Mouse (Mus musculus) intestine, embryonic 15.5 days (tissue): ENCODE measurements around the gene Nkx2-5. TPM values are rescaled to one million over a fixed set of nuclear protein-coding genes. Genes with fewer than 3 reads are reported as not detected.

Experiments used
- ATAC-seq: fragments of 200-750 bp; cut with Nextera tagmentation; 2 replicates; pipeline ENCODE4 v1.8.0; 2017; ENCODE audit warnings: moderate TSS enrichment, moderate library complexity
- H3K27ac ChIP-seq: fragments of 300-500 bp; sonication (generic); 2 replicates; pipeline ENCODE4 v1.5.1; 2015; ENCODE audit warnings: mild to moderate bottlenecking, inconsistent platforms
- H3K27me3 ChIP-seq: fragments of 300-500 bp; sonication (generic); replicated peaks from 2 replicates; pipeline ENCODE4 v1.6.1; 2015; ENCODE audit warnings: inconsistent platforms
- H3K36me3 ChIP-seq: fragments of 300-500 bp; sonication (generic); 2 replicates; pipeline ENCODE4 v1.6.1; 2015; ENCODE audit warnings: inconsistent platforms
- H3K4me1 ChIP-seq: fragments of 300-500 bp; sonication (generic); replicated peaks from 2 replicates; pipeline ENCODE4 v1.6.1; 2015; ENCODE audit warnings: inconsistent platforms
- H3K4me2 ChIP-seq: fragments of 300-500 bp; sonication (generic); replicated peaks from 2 replicates; pipeline ENCODE4 v1.6.1; 2015; ENCODE audit warnings: mild to moderate bottlenecking, inconsistent platforms
- H3K4me3 ChIP-seq: fragments of 300-500 bp; sonication (generic); replicated peaks from 2 replicates; pipeline ENCODE4 v1.5.1; 2015; ENCODE audit warnings: inconsistent platforms
- H3K9ac ChIP-seq: fragments of 300-500 bp; sonication (generic); 2 replicates; pipeline ENCODE4 v1.6.1; 2015; ENCODE audit warnings: inconsistent platforms
- H3K9me3 ChIP-seq: fragments of 300-500 bp; sonication (generic); 2 replicates; pipeline ENCODE4 v1.6.1; 2016; ENCODE audit warnings: inconsistent platforms
- WGBS: fragments of 180-500 bp; shearing (Covaris S2); methylation state at CpG from one replicate; pipeline ENCODE4 v1.1.7; 2015; 5-methylcytosine and 5-hydroxymethylcytosine counted together
- polyA plus RNA-seq: library from polyadenylated mRNA; unstranded; fragments of >200 nt; fragmentation: Nextera tagmentation; extraction: Ambion mirVana; gene quantifications from 2 replicates; pipeline ENCODE4 v1.2.1, GENCODE M21; 2015

Nkx2-5 gene
- polyA plus RNA-seq, 1 experiment from 2014 or later: not detected

DNA sequence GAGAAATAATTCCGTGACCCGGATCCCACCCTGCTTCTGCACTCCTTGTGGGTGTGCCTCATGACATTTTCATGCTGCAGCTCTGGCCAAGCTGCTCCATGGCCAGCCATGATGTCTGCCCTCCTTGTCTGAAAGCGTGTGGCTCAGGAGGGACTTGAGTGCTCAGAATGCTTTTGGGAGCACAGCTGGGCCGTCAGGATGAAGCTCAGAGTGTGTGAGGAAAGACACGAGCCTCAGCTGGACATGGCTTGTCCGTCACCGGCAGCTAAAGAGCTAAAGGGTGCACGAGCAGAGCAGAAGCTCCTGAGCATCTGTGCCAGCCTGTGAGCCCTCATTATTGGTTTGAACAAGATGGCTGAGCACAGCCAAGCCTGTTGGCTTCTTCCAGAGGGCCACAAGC, 28.7 kb upstream of the Nkx2-5 start:
- no peak overlapping the region for H3K4me2 ChIP-seq
- no peak for ATAC-seq
- 70% methylated on average over 8 of the region's 8 CpGs for WGBS
- no peak overlapping the region for H3K27ac ChIP-seq
- no peaks in the 10 kb centered on the region for H3K27me3 ChIP-seq
- no peaks in the 10 kb centered on the region for H3K9me3 ChIP-seq
- no peak overlapping the region for H3K9ac ChIP-seq
- 0 out of 2 replicates have a peak, but pooled peaks cover 3% of the 10 kb centered on the region for H3K4me1 ChIP-seq
- no peak overlapping the region for H3K4me3 ChIP-seq
- no peaks in the 10 kb centered on the region for H3K36me3 ChIP-seq

DNA sequence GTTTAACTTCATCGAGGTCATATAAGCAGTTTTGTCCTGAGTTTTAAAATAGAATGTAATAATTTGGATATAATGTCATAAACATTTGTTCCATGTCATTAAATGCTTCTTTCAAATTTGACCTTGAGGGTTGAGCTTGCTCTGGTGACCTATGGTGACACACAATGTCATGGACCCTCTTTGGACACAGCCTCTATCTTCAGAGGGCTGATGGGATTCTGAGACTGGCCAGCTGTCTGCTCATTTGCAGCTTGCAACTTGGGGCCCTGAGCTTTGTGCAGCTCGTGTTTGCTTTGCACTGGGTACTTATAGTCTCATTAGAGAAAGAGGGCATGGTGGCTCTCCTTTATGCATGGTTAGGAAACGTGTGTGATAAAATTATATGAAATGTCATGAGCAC, 28.1 kb upstream of the Nkx2-5 start:
- H3K27me3 ChIP-seq: no peaks in the 10 kb centered on the region
- no peaks in the 10 kb centered on the region for H3K36me3 ChIP-seq
- no peak overlapping the region for H3K27ac ChIP-seq
- H3K9me3 ChIP-seq: no peaks in the 10 kb centered on the region
- no peak overlapping the region for H3K9ac ChIP-seq
- H3K4me1 ChIP-seq: 0 out of 2 replicates have a peak, but pooled peaks cover 3% of the 10 kb centered on the region
- H3K4me2 ChIP-seq: no peak overlapping the region
- H3K4me3 ChIP-seq: no peak overlapping the region
- ATAC-seq: no peak
- 71% methylated on average over 3 of the region's 3 CpGs for WGBS

DNA sequence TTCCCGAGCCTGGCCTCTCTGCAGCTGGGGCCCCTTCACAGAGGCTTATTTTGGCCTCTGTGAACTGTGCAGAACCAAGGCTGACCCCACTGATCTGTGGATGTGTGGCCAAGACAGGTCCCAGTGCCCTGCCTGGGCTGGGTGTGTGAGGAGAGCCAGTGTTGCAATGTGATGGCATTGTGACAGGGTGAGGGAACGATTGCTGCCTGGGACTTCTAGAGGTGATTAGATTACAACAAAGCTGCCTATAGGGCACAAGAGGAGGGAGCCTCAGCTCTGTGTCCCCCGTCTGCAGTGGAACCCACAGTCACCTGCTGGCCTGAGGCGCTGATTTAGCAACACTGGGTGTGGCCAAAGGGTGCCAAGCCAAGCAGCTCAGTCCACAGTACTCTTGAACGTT, 23.9 kb upstream of the Nkx2-5 start:
- H3K9me3 ChIP-seq: no peaks in the 10 kb centered on the region
- no peak overlapping the region for H3K27ac ChIP-seq
- peak; percentile 51 for ATAC-seq
- 0 out of 2 replicates have a peak, but pooled peaks cover 3% of the 10 kb centered on the region for H3K4me1 ChIP-seq
- no peaks in the 10 kb centered on the region for H3K36me3 ChIP-seq
- H3K9ac ChIP-seq: no peak overlapping the region
- WGBS: 27% methylated on average over 5 of the region's 5 CpGs
- 0 out of 2 replicates have a peak, but pooled peaks cover 3% of the 10 kb centered on the region for H3K27me3 ChIP-seq
- no peak overlapping the region for H3K4me3 ChIP-seq
- H3K4me2 ChIP-seq: no peak overlapping the region

DNA sequence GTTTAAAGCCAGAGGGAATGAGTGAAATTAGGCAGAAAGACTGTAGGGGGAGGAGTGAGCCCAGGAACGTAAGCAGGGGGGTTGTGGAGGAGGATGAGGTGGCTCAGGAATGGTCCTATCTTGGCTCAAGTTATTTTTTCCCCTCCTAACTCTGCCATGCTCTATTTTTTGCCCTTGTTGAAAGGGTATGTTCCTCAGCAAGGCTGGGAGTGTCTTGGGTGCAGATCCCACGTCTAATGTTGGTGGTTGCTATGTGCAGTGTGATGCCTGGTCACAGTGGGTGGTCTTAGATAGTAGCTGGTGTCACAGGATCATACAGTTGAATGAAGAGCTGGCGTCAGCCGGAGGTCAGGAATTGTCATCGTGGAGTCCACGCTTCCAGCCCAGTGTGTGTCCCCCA, 20.3 kb upstream of the Nkx2-5 start:
- Histone ChIP-seq H3K9ac (no peak overlapping the region), H3K27me3 (peaks cover 16% of the 10 kb centered on the region), H3K36me3 (no peaks in the 10 kb centered on the region), H3K4me3 (no peak overlapping the region), H3K4me1 (0 out of 2 replicates have a peak, but pooled peaks cover 3% of the 10 kb centered on the region), H3K4me2 (no peak overlapping the region), H3K27ac (no peak overlapping the region), H3K9me3 (no peaks in the 10 kb centered on the region)
- no peak for ATAC-seq
- 62% methylated on average over 6 of the region's 6 CpGs for WGBS

DNA sequence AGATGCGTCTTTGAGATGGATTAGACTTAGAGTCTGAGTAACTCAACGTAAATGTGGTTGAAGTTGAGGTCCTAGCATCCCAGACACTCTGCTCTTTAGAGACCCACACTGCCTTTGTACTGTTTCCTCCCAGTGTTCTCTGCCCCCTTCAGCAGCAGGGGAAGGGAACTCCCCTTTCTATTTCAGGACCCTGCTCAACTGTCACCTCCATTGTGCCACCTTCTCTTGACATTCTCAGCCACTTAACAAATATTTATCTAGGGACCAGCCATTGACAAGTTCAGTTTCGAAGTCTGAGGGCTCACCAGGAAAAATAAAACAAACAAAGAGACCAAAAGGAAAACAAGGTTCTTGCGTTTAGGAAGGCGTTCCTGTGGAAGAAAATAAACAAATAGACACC, 19.5 kb upstream of the Nkx2-5 start:
- 33% methylated on average over 5 of the region's 5 CpGs for WGBS
- H3K4me1 ChIP-seq: 0 out of 2 replicates have a peak, but pooled peaks cover 3% of the 10 kb centered on the region
- H3K4me3 ChIP-seq: no peak overlapping the region
- no peak overlapping the region for H3K9ac ChIP-seq
- H3K27me3 ChIP-seq: peaks cover 19% of the 10 kb centered on the region
- ATAC-seq: no peak
- no peaks in the 10 kb centered on the region for H3K9me3 ChIP-seq
- H3K36me3 ChIP-seq: no peaks in the 10 kb centered on the region
- no peak overlapping the region for H3K4me2 ChIP-seq
- no peak overlapping the region for H3K27ac ChIP-seq

DNA sequence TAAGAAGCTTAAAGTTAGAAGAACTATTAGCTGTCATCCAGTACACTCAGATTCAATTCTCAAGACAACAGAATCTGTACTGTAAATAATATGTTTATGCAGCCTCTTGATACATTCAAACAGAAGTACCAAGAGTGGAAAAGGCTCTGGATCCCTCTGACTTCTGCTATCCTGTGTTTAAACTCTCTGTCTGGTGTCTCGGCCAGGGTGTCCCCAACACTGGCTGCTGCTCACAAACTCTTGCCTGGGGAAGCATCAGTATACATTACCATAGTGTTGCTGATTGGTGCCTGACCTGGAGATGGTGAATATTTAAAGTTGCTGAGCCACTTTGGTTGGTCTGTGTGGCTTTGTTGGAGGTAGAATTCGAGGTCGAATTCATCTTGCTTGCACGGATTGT, 17.0 kb upstream of the Nkx2-5 start:
- no peaks in the 10 kb centered on the region for H3K9me3 ChIP-seq
- H3K4me3 ChIP-seq: no peak overlapping the region
- no peak overlapping the region for H3K27ac ChIP-seq
- H3K36me3 ChIP-seq: no peaks in the 10 kb centered on the region
- WGBS: 50% methylated on average over 4 of the region's 4 CpGs
- H3K4me1 ChIP-seq: no peaks in the 10 kb centered on the region
- no peak for ATAC-seq
- no peak overlapping the region for H3K9ac ChIP-seq
- peaks cover 37% of the 10 kb centered on the region for H3K27me3 ChIP-seq
- no peak overlapping the region for H3K4me2 ChIP-seq

DNA sequence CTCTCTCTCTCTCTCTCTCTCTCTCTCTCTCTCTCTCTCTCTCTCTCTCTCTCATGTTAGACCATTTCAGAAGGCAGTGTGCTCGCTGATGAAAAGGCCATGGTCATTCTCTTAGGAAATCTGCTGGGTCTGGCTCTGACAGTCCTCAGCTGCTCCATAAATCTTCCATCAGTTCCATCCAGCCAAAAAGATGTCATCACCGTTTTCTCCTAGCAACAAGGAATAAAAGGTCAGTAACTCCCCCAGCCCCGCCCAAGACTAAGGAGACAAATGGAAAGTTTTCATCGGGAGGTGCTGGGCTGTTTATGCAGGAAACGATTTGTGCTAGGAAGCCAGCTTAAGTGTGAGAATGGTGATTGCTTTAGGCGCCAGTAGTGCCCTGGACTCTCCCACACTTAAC, 16.6 kb upstream of the Nkx2-5 start:
- Histone ChIP-seq H3K36me3 (no peaks in the 10 kb centered on the region), H3K4me2 (no peak overlapping the region), H3K9ac (no peak overlapping the region), H3K27me3 (peaks cover 41% of the 10 kb centered on the region), H3K9me3 (no peaks in the 10 kb centered on the region), H3K4me3 (no peak overlapping the region), H3K27ac (no peak overlapping the region), H3K4me1 (no peaks in the 10 kb centered on the region)
- WGBS: 14% methylated on average over 6 of the region's 6 CpGs
- no peak for ATAC-seq

DNA sequence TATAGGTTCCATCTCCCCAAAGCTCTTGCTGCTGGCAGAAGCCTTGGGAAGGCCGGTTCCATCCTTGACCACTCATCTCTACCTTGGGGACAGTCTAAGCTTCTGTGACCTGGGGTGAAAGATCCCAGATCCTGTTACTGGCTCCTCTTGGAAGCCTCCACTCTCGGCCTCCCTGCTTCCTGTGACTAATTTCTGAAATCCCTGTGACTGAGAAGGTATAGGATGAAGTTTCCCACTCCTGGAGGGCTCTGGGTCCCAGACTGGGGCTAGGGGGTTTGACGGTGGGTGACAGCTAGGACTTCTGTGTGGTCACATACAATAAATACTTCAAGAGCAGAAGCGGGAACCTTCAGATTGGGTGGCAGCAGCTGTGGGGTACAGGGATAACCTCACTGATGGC, 16.1 kb upstream of the Nkx2-5 start:
- Histone ChIP-seq H3K9me3 (no peaks in the 10 kb centered on the region), H3K27me3 (peaks cover 46% of the 10 kb centered on the region), H3K4me2 (no peak overlapping the region), H3K9ac (no peak overlapping the region), H3K27ac (no peak overlapping the region), H3K4me1 (no peaks in the 10 kb centered on the region), H3K36me3 (no peaks in the 10 kb centered on the region), H3K4me3 (no peak overlapping the region)
- 25% methylated on average over 4 of the region's 4 CpGs for WGBS
- ATAC-seq: no peak

DNA sequence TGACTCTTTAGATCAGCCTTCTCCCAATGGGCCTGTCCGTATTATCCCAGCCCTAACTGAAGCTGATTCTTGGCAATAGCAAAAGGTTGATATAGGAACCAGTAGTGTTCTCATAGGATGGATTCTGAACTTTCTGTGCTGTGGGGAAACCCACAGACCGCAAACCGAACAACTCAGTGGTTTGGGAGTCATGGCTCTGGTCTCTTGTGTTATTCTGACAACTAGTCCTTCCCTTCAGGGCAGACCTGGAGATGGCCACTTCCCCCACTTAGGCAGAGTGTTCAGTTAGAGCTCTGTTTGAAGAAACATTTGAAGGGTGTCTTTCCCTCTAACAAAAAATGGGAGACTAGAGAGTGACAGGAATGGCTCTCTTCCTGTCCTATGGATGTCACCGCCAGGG, 7.5 kb upstream of the Nkx2-5 start:
- WGBS: 7% methylated on average over 4 of the region's 4 CpGs
- no peak overlapping the region for H3K4me3 ChIP-seq
- no peak overlapping the region for H3K27ac ChIP-seq
- H3K4me2 ChIP-seq: no peak overlapping the region
- ATAC-seq: no peak
- H3K9me3 ChIP-seq: no peaks in the 10 kb centered on the region
- no peak overlapping the region for H3K9ac ChIP-seq
- H3K27me3 ChIP-seq: peaks cover 82% of the 10 kb centered on the region
- peaks cover 16% of the 10 kb centered on the region for H3K4me1 ChIP-seq
- H3K36me3 ChIP-seq: no peaks in the 10 kb centered on the region

DNA sequence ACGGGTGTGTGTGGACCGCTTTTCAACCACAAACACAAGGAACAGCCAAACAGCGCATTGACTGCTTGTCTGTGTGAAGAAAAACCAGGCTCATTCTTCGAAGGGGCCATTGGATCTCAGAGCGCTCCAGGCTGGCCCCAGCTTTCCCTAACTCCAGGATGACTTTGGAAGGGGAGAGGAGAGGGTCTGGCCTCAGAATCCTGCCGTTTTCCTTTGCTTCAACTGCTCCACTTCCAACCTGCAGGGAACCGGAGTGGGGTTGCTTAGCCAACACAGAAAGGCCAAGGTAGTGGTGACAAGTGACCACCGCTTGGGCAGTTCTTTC, 6.3 kb upstream of the Nkx2-5 start:
- no peak overlapping the region for H3K27ac ChIP-seq
- WGBS: 9% methylated on average over 8 of the region's 8 CpGs
- H3K27me3 ChIP-seq: peaks cover 79% of the 10 kb centered on the region
- H3K4me2 ChIP-seq: peak overlapping the region; percentile 55; the same call in 1 of the 2 replicates
- no peak overlapping the region for H3K9ac ChIP-seq
- ATAC-seq: no peak
- no peaks in the 10 kb centered on the region for H3K36me3 ChIP-seq
- H3K4me3 ChIP-seq: peak overlapping the region; percentile 21; the same call in 1 of the 2 replicates
- H3K9me3 ChIP-seq: no peaks in the 10 kb centered on the region
- peaks cover 16% of the 10 kb centered on the region for H3K4me1 ChIP-seq

DNA sequence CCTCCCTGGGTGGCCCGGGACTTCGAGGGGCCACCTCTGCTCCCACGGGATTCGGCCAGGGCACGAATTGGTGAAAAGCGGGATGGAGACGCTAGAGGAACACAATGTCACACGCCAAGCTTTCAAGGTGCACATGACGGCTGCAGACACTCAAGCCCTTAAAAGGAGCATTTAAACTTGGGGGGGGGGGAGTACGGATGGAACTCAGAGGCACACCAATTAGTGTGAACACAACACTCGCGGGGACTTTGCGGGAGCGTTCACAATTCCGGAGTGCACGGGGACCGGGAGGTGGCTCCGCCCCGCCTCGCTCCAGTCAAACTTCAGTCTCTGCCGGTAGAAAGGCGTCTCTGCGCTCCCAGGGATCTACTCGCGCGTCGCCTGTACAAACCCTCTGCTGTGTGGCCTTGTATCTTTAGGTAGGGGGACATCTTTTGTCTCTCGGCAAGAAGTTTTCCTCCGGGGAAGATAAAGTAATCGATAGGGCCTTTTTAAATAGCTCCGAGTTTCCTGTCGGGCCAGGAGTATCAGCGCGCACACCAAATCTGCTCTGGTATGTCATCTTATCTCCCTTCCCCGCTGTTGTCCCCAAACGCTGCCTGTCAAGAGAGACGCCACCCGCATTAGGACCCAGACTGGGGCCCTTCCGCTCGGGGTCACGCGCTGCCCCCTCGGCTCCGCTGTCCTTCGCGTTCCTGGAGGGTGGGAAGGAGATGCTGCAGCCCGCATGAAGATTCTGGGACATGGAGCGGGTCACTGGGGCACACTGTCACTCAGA, 5.7 kb upstream of the Nkx2-5 start:
- WGBS: under 1% methylated on average over 48 of the region's 48 CpGs
- Histone ChIP-seq H3K27ac (no peak overlapping the region), H3K9me3 (no peaks in the 10 kb centered on the region), H3K4me2 (peak overlapping the region; percentile 55), H3K4me3 (peak overlapping the region; percentile 21), H3K36me3 (no peaks in the 10 kb centered on the region), H3K4me1 (peaks cover 16% of the 10 kb centered on the region), H3K9ac (no peak overlapping the region), H3K27me3 (peaks cover 78% of the 10 kb centered on the region)
- ATAC-seq: no peak

DNA sequence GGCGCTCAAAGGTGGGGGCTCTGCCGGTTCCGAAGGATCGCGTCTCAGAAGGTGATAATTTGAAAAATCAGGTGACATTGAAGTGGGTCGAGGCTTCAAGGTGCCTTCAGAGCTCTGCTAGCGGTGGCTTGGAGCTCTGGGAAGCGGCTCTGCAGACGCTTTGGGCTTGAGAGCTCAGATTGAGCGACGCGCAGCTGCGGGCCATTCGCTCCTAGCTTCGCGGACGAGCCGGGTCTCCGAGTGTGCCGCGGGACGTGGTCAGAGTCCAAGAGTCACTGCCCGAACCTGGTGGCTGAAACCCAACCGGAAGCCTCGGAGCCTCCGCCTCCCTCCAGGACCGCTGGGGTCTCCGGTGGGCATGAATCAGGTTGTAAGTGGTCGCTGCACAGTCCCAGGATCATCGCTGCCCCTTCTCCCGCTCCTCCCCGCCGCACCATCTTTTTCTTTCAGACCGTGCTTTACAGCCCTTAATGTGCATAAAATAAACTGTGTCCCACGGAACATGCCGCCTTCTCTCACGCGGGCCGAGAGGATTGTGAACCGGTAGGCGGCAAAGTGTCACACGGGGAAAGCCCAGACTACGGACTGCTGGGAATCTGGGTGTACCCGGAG, 5.0 kb upstream of the Nkx2-5 start:
- WGBS: under 1% methylated on average over 44 of the region's 44 CpGs
- H3K27me3 ChIP-seq: peaks cover 83% of the 10 kb centered on the region
- H3K9me3 ChIP-seq: no peaks in the 10 kb centered on the region
- H3K9ac ChIP-seq: no peak overlapping the region
- no peaks in the 10 kb centered on the region for H3K36me3 ChIP-seq
- no peak for ATAC-seq
- peaks cover 16% of the 10 kb centered on the region for H3K4me1 ChIP-seq
- no peak overlapping the region for H3K27ac ChIP-seq
- peak overlapping the region; percentile 55 for H3K4me2 ChIP-seq
- peak overlapping the region; percentile 21 for H3K4me3 ChIP-seq
